ENCODE assay signal across 51 mouse cellular contexts in genomic region chr5:88268619-88269018, GRCm38 (mm10). TPM values are rescaled to one million over a fixed set of nuclear protein-coding genes. Genes with fewer than 3 reads are reported as not detected.
"Had no signal": no experiment of that assay in that cellular context is flagged by ENCODE, and none has a peak within 500 bp of the region (broad histone marks: within the 10 kb centered on the region; RNA-seq: fewer than 3 reads in every experiment).

TSS of gene Gm7714 (plus strand) at chr5:88268919.

- DNase-seq: heart, postnatal 10 days; heart, postnatal 14 days; heart, postnatal 36 days; heart, postnatal 4 days; kidney, adult 11 months; kidney, adult 18-20 months; kidney, adult 2 months; kidney, adult 8-10 months; kidney, adult 9 months; kidney, postnatal 10 days; kidney, postnatal 14 days; kidney, postnatal 25 days; kidney, postnatal 36 days; kidney, postnatal 4 days; layer of hippocampus, adult 9-11 months; layer of hippocampus, postnatal 36 days had no signal

- H3K4me1 ChIP-seq: heart, embryonic 10.5 days; heart, embryonic 12.5 days; heart, embryonic 13.5 days; heart, embryonic 15.5 days; hindbrain, embryonic 10.5 days; hindbrain, embryonic 12.5 days; hindbrain, embryonic 13.5 days; hindbrain, embryonic 15.5 days; intestine, embryonic 15.5 days; kidney, embryonic 15.5 days had no signal

- H3K36me3 ChIP-seq: heart, embryonic 10.5 days; heart, embryonic 12.5 days; heart, embryonic 13.5 days; heart, embryonic 15.5 days; hindbrain, embryonic 10.5 days; hindbrain, embryonic 12.5 days; hindbrain, embryonic 13.5 days; hindbrain, embryonic 15.5 days; intestine, embryonic 15.5 days; kidney, embryonic 15.5 days had no signal

- H3K9ac ChIP-seq: heart, embryonic 12.5 days; heart, embryonic 13.5 days; heart, embryonic 15.5 days; hindbrain, embryonic 12.5 days; hindbrain, embryonic 13.5 days; hindbrain, embryonic 14.5 days; hindbrain, embryonic 15.5 days; intestine, embryonic 15.5 days; kidney, embryonic 15.5 days had no signal

- H3K4me2 ChIP-seq: heart, embryonic 12.5 days; heart, embryonic 13.5 days; heart, embryonic 15.5 days; hindbrain, embryonic 12.5 days; hindbrain, embryonic 13.5 days; hindbrain, embryonic 14.5 days; hindbrain, embryonic 15.5 days; intestine, embryonic 15.5 days; kidney, embryonic 15.5 days had no signal

- H3K4me3 ChIP-seq: heart, embryonic 10.5 days; heart, embryonic 12.5 days; heart, embryonic 13.5 days; heart, embryonic 15.5 days; hindbrain, embryonic 10.5 days; hindbrain, embryonic 12.5 days; hindbrain, embryonic 13.5 days; hindbrain, embryonic 15.5 days; intestine, embryonic 15.5 days; kidney, embryonic 15.5 days; layer of hippocampus, adult 2 months; left cerebral cortex, adult 2 months had no signal

- H3K27ac ChIP-seq: heart, embryonic 10.5 days; heart, embryonic 13.5 days; heart, embryonic 15.5 days; hindbrain, embryonic 10.5 days; hindbrain, embryonic 12.5 days; hindbrain, embryonic 13.5 days; hindbrain, embryonic 14.5 days; hindbrain, embryonic 15.5 days; hindbrain, postnatal 0 days; intestine, embryonic 15.5 days; kidney, embryonic 15.5 days; kidney, postnatal 0 days; layer of hippocampus, adult 2 months; left cerebral cortex, adult 2 months had no signal

- H3K9me3 ChIP-seq: heart, embryonic 10.5 days; heart, embryonic 13.5 days; heart, embryonic 15.5 days; hindbrain, embryonic 10.5 days; hindbrain, embryonic 12.5 days; hindbrain, embryonic 13.5 days; hindbrain, embryonic 15.5 days; intestine, embryonic 15.5 days; kidney, embryonic 15.5 days had no signal

- H3K27me3 ChIP-seq: heart, embryonic 12.5 days; heart, embryonic 13.5 days; heart, embryonic 15.5 days; hindbrain, embryonic 12.5 days; hindbrain, embryonic 13.5 days; hindbrain, embryonic 15.5 days; intestine, embryonic 15.5 days; kidney, embryonic 15.5 days had no signal

- ATAC-seq: hindbrain, embryonic 16.5 days; hindbrain, postnatal 0 days; inflammation-experienced regulatory T-cells, adult 6 months; intestine, embryonic 15.5 days; intestine, embryonic 16.5 days; intestine, postnatal 0 days had no signal

RNA-seq across cellular contexts. Expression of gene Gm7714, which starts in this region (rescaled TPM):
- total RNA-seq: heart, postnatal 10 days; heart, postnatal 14 days; heart, postnatal 25 days; heart, postnatal 36 days; heart, postnatal 4 days; hematopoietic stem cell, adult 5-6 weeks; hindbrain, postnatal 0 days; layer of hippocampus, adult 18-20 months; layer of hippocampus, adult 2 months; layer of hippocampus, adult 8-10 months; layer of hippocampus, postnatal 10 days; layer of hippocampus, postnatal 14 days; layer of hippocampus, postnatal 25 days; layer of hippocampus, postnatal 36 days; left cerebral cortex, adult 18-20 months; left cerebral cortex, adult 2 months had no signal
- polyA plus RNA-seq: heart, embryonic 10.5 days; heart, embryonic 12.5 days; heart, embryonic 13.5 days; heart, embryonic 14.5 days; heart, embryonic 15.5 days; heart, embryonic 16.5 days; heart, postnatal 0 days; hindbrain, embryonic 10.5 days; hindbrain, embryonic 11.5 days; hindbrain, embryonic 12.5 days; hindbrain, embryonic 13.5 days; hindbrain, embryonic 14.5 days; hindbrain, embryonic 15.5 days; hindbrain, embryonic 16.5 days; hindbrain, postnatal 0 days; inflammation-experienced regulatory T-cells, adult 6 months; intestine, embryonic 14.5 days; intestine, embryonic 15.5 days; intestine, embryonic 16.5 days; intestine, postnatal 0 days; kidney, adult 2 months; kidney, embryonic 14.5 days; kidney, embryonic 15.5 days; kidney, embryonic 16.5 days; kidney, postnatal 0 days; large intestine, adult 2 months had no signal
